Mouse (Mus musculus): ENCODE data around the gene Shank1. TPM values are rescaled to one million over a fixed set of nuclear protein-coding genes. Genes with fewer than 3 reads are reported as not detected.
A peak's percentile ranks its signal among the peaks of the same experiment; 100 is the strongest.
"Not testable (repeated sequence)": the region's sequence is repeated elsewhere in the genome, so short reads cannot be mapped to it uniquely, and the experiment has no call there.

The Shank1 gene
- not detected in 2 replicates for total RNA-seq (2017)

GRCm38 (mm10) chr7:44309475-44310284 lies at the start of gene Shank1:
Gene Shank1 (plus strand): TSS chr7:44310253.
- ATAC-seq (replicated peaks; ENCODE audit: low read depth, poor library complexity, severe bottlenecking): no peak

DNA sequence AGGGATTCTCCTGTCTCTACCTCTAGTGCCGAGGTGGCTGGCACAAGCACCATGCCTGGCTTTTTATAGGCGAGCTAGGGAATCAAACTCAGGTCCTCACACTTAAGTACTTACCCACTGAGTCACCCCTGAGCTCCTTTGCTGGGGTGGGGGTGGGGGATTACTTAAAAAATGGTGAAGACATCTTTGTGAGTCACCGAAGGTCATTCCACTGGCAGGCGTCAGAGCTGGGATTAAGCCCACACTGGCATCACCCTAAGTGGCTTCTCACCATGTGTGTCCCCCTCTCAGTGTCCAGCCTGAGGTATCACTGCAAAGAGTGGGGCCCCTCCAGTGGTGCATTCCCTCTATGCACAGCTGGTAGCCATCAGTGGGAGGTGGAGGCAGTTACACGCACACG lies 49.6 kb upstream of the Shank1 start:
- ATAC-seq (replicated peaks; ENCODE audit: low read depth, poor library complexity, severe bottlenecking): no peak

- no peak for ATAC-seq (replicated peaks; ENCODE audit: low read depth, poor library complexity, severe bottlenecking)
Observed at GRCm38 (mm10) chr7:44261147-44261546, 48.9 kb upstream of the Shank1 start, which contains the start of gene Gm15517. Gene Gm15517 (plus strand): TSS chr7:44261447.

GRCm38 (mm10) chr7:44262791-44263643 lies 47.0 kb upstream of the Shank1 start:
- peak; percentile 95 for ATAC-seq (replicated peaks; ENCODE audit: low read depth, poor library complexity, severe bottlenecking)

GRCm38 (mm10) chr7:44268117-44268516 lies 41.9 kb upstream of the Shank1 start:
- ATAC-seq (replicated peaks; ENCODE audit: low read depth, poor library complexity, severe bottlenecking): no peak

DNA sequence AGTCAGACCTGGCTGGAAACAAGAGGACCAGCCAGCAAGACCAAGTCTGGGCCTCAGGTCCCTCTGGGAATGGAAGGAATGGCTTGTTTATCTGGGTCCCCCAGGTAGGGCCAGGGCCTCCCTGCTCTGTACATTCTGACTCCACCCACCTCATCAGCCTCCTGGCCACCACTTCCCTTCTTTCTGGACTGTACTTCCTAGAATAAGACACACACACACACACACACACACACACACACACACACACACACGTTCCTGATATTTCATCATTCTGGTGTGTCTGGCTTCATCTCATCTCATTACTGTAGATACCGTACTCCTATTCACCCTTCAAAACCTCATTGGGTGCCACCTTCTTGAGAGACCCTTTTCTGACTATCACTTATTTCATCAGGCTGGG lies 40.7 kb upstream of the Shank1 start:
- peak; percentile 43; the same call in 1 of the 2 replicates for ATAC-seq (replicated peaks; ENCODE audit: low read depth, poor library complexity, severe bottlenecking)

DNA sequence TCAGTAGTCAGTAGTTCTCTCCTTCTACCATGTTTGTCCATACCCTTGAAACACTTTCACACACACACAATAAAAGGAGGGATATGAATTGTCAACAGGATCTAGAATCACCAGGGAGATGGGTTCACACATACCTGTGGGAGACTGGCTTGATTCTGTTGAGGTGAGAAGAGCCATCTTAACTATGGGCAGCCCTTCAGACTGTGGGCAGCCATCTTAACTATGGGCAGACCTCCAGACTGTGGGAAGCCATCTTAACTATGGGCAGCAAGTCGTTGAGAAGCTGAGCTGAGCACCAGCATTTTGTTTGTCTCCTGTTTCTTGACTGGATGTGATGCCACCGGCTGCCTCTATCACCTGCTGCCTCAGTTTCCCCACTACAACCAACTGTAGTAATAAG lies 38.7 kb upstream of the Shank1 start:
- ATAC-seq (replicated peaks; ENCODE audit: low read depth, poor library complexity, severe bottlenecking): no peak

GRCm38 (mm10) chr7:44272546-44272945 lies 37.5 kb upstream of the Shank1 start:
- peak; percentile 50; the same call in 1 of the 2 replicates for ATAC-seq (replicated peaks; ENCODE audit: low read depth, poor library complexity, severe bottlenecking)

DNA sequence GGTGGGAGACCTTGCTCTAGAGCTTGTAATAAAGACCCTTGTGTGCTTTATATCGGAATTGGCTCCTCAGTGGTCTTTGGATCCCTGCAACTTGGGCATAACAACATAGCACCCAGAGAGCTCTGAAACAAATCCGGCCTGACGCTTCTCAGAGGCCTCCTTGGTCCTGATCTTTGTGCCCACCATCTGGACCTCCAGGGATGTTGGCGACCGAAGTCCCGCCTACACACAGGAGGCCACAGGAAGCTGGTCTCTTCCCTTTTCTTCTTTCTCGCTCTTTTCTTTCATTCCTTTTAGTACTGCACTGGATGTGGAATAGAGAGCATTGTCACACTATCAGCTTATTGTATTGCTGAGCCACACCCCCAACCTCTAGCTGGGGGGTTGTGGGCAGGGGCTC lies 36.6 kb upstream of the Shank1 start:
- ATAC-seq (replicated peaks; ENCODE audit: low read depth, poor library complexity, severe bottlenecking): no peak

DNA sequence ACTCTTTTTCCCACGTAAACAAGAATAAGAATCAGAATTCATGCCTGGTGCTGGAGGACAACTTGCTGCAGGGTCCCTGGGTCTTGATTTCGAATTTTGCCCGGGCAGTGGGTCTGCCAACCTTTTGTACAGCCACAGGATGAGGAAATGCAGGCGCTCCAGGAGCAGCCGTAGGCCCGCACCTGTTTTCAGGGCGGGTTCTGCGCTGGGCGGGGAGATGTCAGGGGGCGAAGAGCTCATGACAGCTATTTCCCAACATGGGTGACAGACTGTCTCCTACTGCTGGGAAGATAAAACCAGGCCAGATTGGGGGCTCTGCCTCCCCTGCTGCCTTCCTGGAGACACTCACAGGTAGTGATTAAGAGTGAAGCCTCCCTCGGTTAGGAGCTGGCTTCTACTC lies 36.0 kb upstream of the Shank1 start:
- no peak for ATAC-seq (replicated peaks; ENCODE audit: low read depth, poor library complexity, severe bottlenecking)

GRCm38 (mm10) chr7:44275546-44275945 lies 34.5 kb upstream of the Shank1 start:
- no peak for ATAC-seq (replicated peaks; ENCODE audit: low read depth, poor library complexity, severe bottlenecking)

DNA sequence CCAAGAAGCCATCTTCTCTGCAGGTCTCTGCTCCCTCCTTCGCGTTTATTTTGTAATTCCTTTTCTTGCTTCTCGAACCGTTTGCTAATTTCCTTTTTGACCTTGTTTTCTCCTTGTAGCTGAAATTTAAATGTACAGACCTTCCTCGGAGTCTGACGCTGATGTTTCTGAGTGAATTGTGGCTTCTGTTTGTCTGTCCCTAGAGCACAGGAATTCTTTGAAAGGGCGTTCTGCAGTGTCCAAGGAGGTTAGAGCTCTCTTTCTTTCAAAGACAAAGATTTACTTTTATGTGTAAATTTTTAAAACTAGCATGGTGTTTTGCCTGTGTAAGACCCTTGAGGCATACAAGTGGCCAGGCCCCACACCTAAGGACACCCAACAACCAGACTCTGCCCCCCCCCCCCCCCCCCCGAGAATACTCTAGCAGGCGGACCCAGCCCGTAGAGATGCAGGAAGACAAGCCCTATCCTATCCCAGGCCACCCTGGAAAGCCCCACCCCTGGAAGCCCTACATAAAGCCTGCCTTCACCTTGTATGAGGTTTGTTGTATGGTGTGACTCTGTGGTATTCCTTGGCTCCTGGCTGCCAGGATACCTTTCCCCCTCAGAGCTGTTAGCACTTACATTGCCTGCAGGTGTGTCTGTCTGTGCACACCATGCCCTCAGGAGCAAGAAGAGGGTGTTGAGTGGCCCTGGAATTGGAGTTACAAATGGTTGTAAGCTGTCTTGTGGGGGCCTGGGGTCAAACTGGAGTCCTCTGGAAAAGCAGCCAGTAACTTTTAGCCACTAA lies 33.4 kb upstream of the Shank1 start:
- ATAC-seq (replicated peaks; ENCODE audit: low read depth, poor library complexity, severe bottlenecking): no peak

GRCm38 (mm10) chr7:44277250-44277622 lies 32.8 kb upstream of the Shank1 start:
- ATAC-seq (replicated peaks; ENCODE audit: low read depth, poor library complexity, severe bottlenecking): no peak

DNA sequence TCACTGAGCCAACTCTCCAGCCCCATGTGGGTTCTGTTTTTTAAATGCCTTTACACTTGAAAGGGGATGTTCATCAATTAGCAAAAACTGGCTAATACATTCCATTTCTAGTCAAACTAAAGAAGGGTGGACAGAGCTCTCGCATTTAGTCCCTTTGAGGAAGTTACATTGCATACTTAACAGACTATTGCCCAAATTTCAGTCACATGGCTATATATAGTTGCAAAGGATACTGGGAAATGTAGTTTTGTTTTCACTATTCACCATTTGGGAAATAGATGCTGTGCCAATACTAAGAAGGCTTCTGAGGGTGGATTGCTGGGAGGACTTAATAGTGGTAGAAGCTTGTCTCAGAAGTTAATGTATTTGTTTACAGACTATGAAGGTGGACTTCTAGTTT lies 29.1 kb upstream of the Shank1 start:
- peak; percentile 74 for ATAC-seq (replicated peaks; ENCODE audit: low read depth, poor library complexity, severe bottlenecking)

GRCm38 (mm10) chr7:44281586-44281985 lies 28.5 kb upstream of the Shank1 start:
- ATAC-seq (replicated peaks; ENCODE audit: low read depth, poor library complexity, severe bottlenecking): no peak

DNA sequence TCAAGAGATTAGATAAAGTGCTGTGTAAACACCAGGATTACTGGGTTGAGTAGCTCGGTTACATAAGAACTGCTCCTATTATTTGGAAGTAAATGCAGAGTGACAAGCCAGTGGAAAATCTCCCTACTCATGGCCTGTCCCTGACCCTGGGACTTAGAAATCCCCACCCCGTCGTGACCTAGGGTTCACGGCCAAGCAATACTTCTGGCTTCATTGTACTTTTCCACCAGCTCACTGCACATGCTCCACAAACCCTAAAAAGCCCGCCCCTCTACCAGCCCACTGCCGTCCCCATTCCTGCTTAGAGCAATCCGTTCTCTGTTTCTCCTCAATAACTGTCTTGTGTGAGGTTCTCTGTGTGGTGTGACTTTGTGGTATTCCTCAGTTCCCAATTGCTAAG lies 22.3 kb upstream of the Shank1 start:
- no peak for ATAC-seq (replicated peaks; ENCODE audit: low read depth, poor library complexity, severe bottlenecking)

- no peak for ATAC-seq (replicated peaks; ENCODE audit: low read depth, poor library complexity, severe bottlenecking)
Observed at GRCm38 (mm10) chr7:44290986-44291385, 19.1 kb upstream of the Shank1 start.

DNA sequence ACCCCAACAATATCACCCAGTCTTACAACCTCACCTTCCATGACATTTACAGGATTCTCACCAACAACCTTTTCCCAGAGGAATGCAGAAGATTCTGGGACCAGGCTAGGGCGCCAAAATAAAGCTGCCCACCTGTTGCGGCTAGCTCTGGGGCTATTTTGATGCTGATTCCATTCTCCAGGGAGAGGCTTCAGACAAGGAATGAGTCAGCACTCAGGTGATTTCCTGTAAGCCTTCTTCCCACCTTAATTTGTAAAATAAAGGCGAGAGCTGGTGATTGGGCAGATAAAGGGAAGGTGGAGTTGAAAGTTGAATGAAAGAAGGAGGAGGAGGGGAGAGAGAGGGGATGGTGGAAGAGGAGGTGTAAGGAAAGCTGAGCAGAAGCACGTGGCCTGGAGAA lies 18.6 kb upstream of the Shank1 start:
- ATAC-seq (replicated peaks; ENCODE audit: low read depth, poor library complexity, severe bottlenecking): no peak

- ATAC-seq (replicated peaks; ENCODE audit: low read depth, poor library complexity, severe bottlenecking): not testable (repeated sequence)
Observed at GRCm38 (mm10) chr7:44297501-44297900, 12.6 kb upstream of the Shank1 start.

All from common myeloid progenitor, adult 5-6 weeks (primary cell).